Mouse (Mus musculus) lung, adult 18-20 months (tissue): ENCODE measurements around the gene Gm13305.
"Not testable (repeated sequence)": the region's sequence is repeated elsewhere in the genome, so short reads cannot be mapped to it uniquely, and the experiment has no call there.

Source experiments
- DNase-seq, 2 experiments: peaks; one replicate each; pipeline ENCODE4 v3.0.0; 2022; ENCODE audit warnings: mixed read lengths in 2 of 2

Gm13305 gene

GRCm38 (mm10) chr4:42168503-42168902 lies at the start of gene Gm13305:
Gene Gm13305 (minus strand): TSS chr4:42168603.
- DNase-seq: not testable (repeated sequence)

GRCm38 (mm10) chr4:42184980-42185372 lies 16.6 kb upstream of the Gm13305 start:
- not testable (repeated sequence) for DNase-seq

- not testable (repeated sequence) for DNase-seq
Observed at GRCm38 (mm10) chr4:42184324-42184979, 16.0 kb upstream of the Gm13305 start.

- not testable (repeated sequence) for DNase-seq
Observed at GRCm38 (mm10) chr4:42183234-42184197, 15.1 kb upstream of the Gm13305 start.

- DNase-seq: not testable (repeated sequence)
Observed at GRCm38 (mm10) chr4:42178243-42178642, 9.8 kb upstream of the Gm13305 start.

GRCm38 (mm10) chr4:42153136-42153535 lies 15.3 kb downstream of the Gm13305 start, which contains the start of gene Gm13306:
Gene Gm13306 (plus strand): TSS chr4:42153436.
- DNase-seq: not testable (repeated sequence)

GRCm38 (mm10) chr4:42114517-42114916 lies 53.9 kb downstream of the Gm13305 start, which contains the start of gene Gm13304:
Gene Gm13304 (plus strand): TSS chr4:42114817.
- not testable (repeated sequence) for DNase-seq
